Mouse (Mus musculus) midbrain, embryonic 16.5 days (tissue): ENCODE results near the gene Ankmy1. TPM values are rescaled to one million over a fixed set of nuclear protein-coding genes. Genes with fewer than 3 reads are reported as not detected.
A peak's percentile ranks its signal among the peaks of the same experiment; 100 is the strongest.

ENCODE experiments used
- ATAC-seq: fragments of 200-750 bp; cut with Nextera tagmentation; 2 replicates; pipeline ENCODE4 v1.8.0; 2017; ENCODE audit warnings: moderate TSS enrichment
- H3K27ac ChIP-seq: fragments of 300-500 bp; sonication (generic); 2 replicates; pipeline ENCODE4 v1.5.1; 2014; ENCODE audit warnings: mild to moderate bottlenecking, low read length, mixed read lengths
- H3K27me3 ChIP-seq: fragments of 300-500 bp; sonication (generic); 2 replicates; pipeline ENCODE4 v1.6.1; 2014; ENCODE audit warnings: low read depth, low read length, mixed read lengths; ENCODE audit not compliant: control insufficient read depth, insufficient read depth
- H3K36me3 ChIP-seq: fragments of 300-500 bp; sonication (generic); 2 replicates; pipeline ENCODE4 v1.6.1; 2014; ENCODE audit warnings: mild to moderate bottlenecking, low read length, moderate library complexity, mixed read lengths; ENCODE audit not compliant: control insufficient read depth, insufficient read depth
- H3K4me1 ChIP-seq: fragments of 300-500 bp; sonication (generic); 2 replicates; pipeline ENCODE4 v1.6.1; 2014; ENCODE audit warnings: mild to moderate bottlenecking, low read length, mixed read lengths; ENCODE audit not compliant: control insufficient read depth, insufficient read depth
- H3K4me2 ChIP-seq: fragments of 300-500 bp; sonication (generic); 2 replicates; pipeline ENCODE4 v1.6.1; 2014; ENCODE audit warnings: mild to moderate bottlenecking, low read length, mixed read lengths
- H3K4me3 ChIP-seq: fragments of 300-500 bp; sonication (generic); 2 replicates; pipeline ENCODE4 v1.5.1; 2014; ENCODE audit warnings: low read depth, mild to moderate bottlenecking, low read length, moderate library complexity, mixed read lengths
- H3K9ac ChIP-seq: fragments of 300-500 bp; sonication (generic); 2 replicates; pipeline ENCODE4 v1.6.1; 2014; ENCODE audit warnings: low read depth, low read length, mixed read lengths
- H3K9me3 ChIP-seq: fragments of 300-500 bp; sonication (generic); replicated peaks from 2 replicates; pipeline ENCODE4 v1.6.1; 2014; ENCODE audit warnings: mild to moderate bottlenecking, low read length, mixed read lengths; ENCODE audit not compliant: control insufficient read depth, poor library complexity, severe bottlenecking
- WGBS: fragments of 180-500 bp; shearing (Covaris S2); extraction: QIAGEN DNeasy Blood & Tissue Kit; methylation state at CpG from one replicate; pipeline ENCODE4 v1.1.7; 2014; 5-methylcytosine and 5-hydroxymethylcytosine counted together
- polyA plus RNA-seq: library from polyadenylated mRNA; unstranded; fragments of >200 nt; fragmentation: Nextera tagmentation; extraction: Ambion mirVana; gene quantifications from 2 replicates; pipeline ENCODE4 v1.2.1, GENCODE M21; 2015

Gene Ankmy1
- 0.63 and 0.82 TPM in 2 replicates for polyA plus RNA-seq

DNA sequence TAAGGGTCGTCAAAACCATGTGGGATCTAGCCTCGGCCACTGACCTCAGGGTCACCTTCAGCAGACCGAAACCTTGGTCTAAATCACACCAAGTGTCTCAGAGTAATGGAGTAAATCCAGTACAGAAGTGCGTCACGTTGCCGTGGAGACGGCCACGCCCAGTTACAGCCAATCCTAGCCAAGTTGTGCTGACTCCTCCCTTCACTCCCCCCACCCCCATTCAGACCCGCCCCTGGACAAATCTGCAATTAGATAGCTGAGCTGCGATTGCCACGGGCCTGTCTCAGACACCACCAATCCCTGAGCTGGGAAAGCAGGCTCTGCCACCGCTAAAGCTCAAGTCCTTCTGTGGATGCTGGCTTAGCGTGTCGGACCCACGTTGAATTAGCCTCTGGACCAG lies at the start of gene Ankmy1:
TSS of gene Ankmy1 (minus strand) at position 121 of the 400 bp plus-strand sequence.
- WGBS: under 1% methylated on average over 15 of the region's 15 CpGs
- Histone ChIP-seq H3K9ac (no peak within 1 kb of the TSS), H3K4me2 (peak within 1 kb of the TSS; percentile 32), H3K9me3 (no peaks in the 10 kb centered on the region), H3K27ac (no peak within 1 kb of the TSS), H3K36me3 (no peaks in the 10 kb centered on the region), H3K4me1 (peaks cover 4% of the 10 kb centered on the region), H3K27me3 (no peaks in the 10 kb centered on the region; the same call in 1 of the 2 replicates), H3K4me3 (peak within 1 kb of the TSS; percentile 9; the same call in 1 of the 2 replicates)
- ATAC-seq: no peak

DNA sequence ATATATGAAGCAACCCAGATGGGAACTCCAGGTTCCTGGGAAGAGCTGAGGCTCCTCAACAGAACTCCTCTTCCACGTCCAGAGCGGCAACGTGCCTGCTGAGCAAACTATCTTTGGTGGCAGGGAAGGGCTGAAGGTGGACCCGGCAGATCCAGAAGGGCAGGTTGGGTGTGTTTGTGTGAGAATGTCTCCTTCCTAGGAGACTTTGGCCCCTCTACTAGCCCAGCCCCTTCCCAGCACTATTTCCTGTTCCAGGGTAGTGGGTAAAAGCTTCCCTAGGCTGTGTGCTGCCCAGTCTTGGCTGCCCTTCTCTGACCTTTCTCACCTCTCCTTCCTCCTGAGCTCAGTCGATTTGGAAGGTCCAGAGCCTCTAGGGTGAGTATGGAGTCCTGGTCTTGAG lies 47.9 kb upstream of the Ankmy1 start, which contains the start of gene Gpr35:
TSS of gene Gpr35 (plus strand) at position 259 of the 400 bp plus-strand sequence.
- Histone ChIP-seq H3K4me2 (no peak within 1 kb of the TSS), H3K9ac (no peak within 1 kb of the TSS), H3K27me3 (no peaks in the 10 kb centered on the region), H3K4me1 (no peaks in the 10 kb centered on the region), H3K9me3 (no peaks in the 10 kb centered on the region), H3K4me3 (no peak within 1 kb of the TSS), H3K27ac (no peak within 1 kb of the TSS), H3K36me3 (peaks cover 29% of the 10 kb centered on the region)
- WGBS: 84% methylated on average over 5 of the region's 5 CpGs
- ATAC-seq: no peak

DNA sequence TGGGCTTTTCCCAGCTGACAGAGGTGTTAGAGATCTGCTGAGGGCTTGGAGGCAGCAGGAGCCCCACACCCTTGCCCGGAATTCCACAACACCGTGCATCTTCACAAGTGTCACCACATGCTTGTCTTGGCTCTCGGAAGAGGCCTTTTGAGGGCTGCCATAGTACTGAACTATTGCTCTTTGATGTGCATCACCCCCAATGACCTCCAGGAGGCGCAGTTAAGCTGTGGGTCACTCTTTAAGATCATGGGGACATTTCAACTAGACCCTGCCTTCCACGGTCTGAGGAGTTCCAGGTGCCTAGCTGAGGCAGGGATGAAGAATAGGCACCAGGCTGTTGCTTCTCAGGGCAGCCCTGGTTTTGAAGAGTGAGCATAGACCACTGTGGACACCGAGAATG lies 46.7 kb upstream of the Ankmy1 start:
- Histone ChIP-seq H3K9me3 (no peaks in the 10 kb centered on the region), H3K4me2 (no peak overlapping the region), H3K9ac (no peak overlapping the region), H3K4me3 (no peak overlapping the region), H3K27me3 (no peaks in the 10 kb centered on the region), H3K27ac (no peak overlapping the region), H3K4me1 (no peaks in the 10 kb centered on the region), H3K36me3 (peaks cover 40% of the 10 kb centered on the region)
- no peak for ATAC-seq
- WGBS: 62% methylated on average over 6 of the region's 6 CpGs

DNA sequence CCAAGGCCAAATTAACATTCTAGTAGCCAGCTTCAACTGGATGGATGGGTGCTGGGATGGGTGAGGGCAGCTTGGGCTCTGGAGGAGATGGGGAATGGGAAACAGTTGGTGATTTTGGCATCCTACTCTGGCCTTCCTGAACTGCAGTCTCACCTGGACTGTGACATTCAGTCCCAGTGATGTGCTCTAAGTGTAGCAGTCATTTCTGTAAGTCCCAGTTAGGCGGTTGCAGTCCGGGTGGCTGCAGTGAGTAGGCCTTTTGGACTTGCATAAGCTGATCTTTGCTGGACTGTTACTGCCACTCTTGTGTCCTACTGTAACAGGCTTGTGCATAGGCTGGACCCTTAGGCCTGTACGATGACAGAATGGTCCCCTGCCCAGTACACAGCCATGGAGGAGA lies 45.3 kb upstream of the Ankmy1 start:
- ATAC-seq: no peak
- 95% methylated on average over 3 of the region's 3 CpGs for WGBS
- no peaks in the 10 kb centered on the region for H3K4me1 ChIP-seq
- no peak overlapping the region for H3K9ac ChIP-seq
- H3K9me3 ChIP-seq: no peaks in the 10 kb centered on the region
- H3K4me3 ChIP-seq: no peak overlapping the region
- peaks cover 46% of the 10 kb centered on the region for H3K36me3 ChIP-seq
- no peak overlapping the region for H3K4me2 ChIP-seq
- H3K27me3 ChIP-seq: no peaks in the 10 kb centered on the region
- H3K27ac ChIP-seq: no peak overlapping the region

DNA sequence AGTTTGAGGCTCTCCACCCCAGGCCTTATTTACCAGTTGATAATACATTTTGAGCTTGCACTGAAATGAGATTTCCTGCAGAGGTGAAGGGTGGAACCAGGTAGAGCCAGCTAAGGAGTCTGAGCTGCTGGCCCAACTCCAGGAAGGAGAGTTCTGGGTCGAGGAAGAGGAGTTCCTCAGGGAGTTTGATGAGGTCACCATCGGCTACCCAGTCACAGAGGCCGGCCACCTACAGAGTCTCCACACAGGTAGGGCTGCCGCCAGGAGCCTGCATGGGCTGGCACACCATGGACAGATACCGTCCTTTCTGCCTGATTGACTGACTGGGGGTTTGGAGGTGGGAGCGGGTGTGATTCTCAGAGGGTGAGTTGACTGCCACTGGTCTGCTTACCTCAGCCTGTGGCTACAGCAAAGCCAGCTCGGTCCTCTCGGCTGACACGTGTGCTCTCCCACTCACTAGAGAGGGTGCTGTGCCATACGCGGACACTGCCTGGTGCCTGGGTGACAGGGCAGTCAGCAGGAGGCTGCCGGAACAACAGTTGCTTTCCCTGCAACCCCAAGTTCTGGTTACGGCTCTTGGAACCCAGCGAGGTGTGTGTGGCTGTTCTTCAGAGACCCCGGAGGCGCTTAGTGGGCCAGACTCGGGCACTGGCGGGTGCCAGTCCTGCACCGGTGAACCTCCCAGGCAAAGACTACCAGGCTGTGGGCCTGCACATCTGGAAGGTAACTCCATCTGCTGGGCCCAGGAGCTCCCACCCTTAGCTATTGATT lies 40.7 kb upstream of the Ankmy1 start:
- H3K27ac ChIP-seq: no peak overlapping the region
- H3K4me2 ChIP-seq: no peak overlapping the region
- H3K4me3 ChIP-seq: no peak overlapping the region
- no peak overlapping the region for H3K9ac ChIP-seq
- no peaks in the 10 kb centered on the region for H3K9me3 ChIP-seq
- no peak for ATAC-seq
- no peaks in the 10 kb centered on the region for H3K4me1 ChIP-seq
- H3K27me3 ChIP-seq: no peaks in the 10 kb centered on the region
- H3K36me3 ChIP-seq: peaks cover 66% of the 10 kb centered on the region
- WGBS: 95% methylated on average over 19 of the region's 19 CpGs

DNA sequence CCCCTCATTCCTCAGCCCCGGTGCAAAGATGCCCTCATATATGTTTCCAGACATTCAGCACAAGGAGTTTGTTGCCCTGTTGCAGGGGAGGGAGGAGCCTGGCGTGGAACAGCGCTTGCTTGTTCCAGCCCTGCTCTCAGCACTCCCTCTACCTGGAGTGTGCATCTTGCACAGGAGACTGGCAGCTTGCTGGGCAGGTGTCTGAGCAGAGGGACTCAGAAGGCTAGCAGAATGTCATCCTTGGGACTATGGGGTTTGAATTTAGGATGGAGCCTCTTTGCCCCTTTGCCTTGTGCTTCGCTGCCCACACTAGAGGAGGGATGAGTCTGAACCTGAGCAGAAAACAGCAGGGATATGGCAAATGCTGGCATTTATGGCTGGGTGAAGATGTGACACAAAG lies 37.0 kb upstream of the Ankmy1 start:
- Histone ChIP-seq H3K27me3 (no peaks in the 10 kb centered on the region), H3K9ac (no peak overlapping the region), H3K4me2 (no peak overlapping the region), H3K9me3 (no peaks in the 10 kb centered on the region), H3K4me1 (peaks cover 21% of the 10 kb centered on the region), H3K27ac (no peak overlapping the region), H3K36me3 (peaks cover 40% of the 10 kb centered on the region), H3K4me3 (no peak overlapping the region)
- 92% methylated on average over 4 of the region's 4 CpGs for WGBS
- no peak for ATAC-seq

DNA sequence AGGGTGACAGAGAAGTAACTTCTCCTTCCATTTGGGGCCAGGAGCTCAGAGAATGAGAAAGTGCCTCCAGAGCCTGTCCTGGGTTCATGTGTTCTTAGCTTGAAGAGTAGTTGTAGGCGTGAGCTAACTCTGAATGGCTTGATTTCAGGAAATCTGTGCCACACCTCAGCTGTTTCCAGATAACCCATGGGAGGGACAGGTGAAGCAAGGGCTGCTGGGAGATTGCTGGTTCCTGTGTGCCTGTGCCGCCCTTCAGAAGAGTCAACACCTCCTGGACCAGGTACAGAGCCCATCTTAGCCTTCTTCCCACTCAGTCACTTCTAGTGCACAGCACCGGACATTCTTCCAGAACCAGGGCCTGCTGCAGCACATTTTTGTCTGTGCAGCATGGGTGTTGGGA lies 35.1 kb upstream of the Ankmy1 start:
- H3K4me2 ChIP-seq: no peak overlapping the region
- no peak overlapping the region for H3K4me3 ChIP-seq
- no peaks in the 10 kb centered on the region for H3K9me3 ChIP-seq
- H3K4me1 ChIP-seq: peaks cover 26% of the 10 kb centered on the region
- ATAC-seq: no peak
- H3K27me3 ChIP-seq: no peaks in the 10 kb centered on the region
- WGBS: 87% methylated on average over 3 of the region's 3 CpGs
- no peak overlapping the region for H3K27ac ChIP-seq
- H3K9ac ChIP-seq: no peak overlapping the region
- peaks cover 32% of the 10 kb centered on the region for H3K36me3 ChIP-seq

DNA sequence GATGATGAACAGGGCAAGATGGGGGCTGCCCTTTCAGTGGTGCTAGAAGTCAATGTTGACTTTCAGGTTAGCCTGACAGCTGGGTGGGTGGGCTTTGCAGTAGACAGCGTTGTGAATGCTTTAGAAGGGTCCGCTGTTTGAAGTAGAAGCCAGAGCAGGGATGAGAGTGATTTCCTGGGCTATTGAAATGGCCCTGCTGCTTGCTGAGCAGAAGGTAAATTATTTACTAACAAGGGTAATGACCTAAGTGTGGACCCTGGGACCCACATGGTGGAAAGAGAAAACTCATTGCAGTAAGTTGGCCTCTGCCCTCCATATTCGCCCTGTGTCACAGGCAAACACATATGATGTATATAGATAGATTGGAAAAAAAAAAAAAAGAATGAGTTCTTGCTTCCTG lies 33.8 kb upstream of the Ankmy1 start:
- WGBS: 76% methylated on average over 3 of the region's 3 CpGs
- Histone ChIP-seq H3K36me3 (peaks cover 24% of the 10 kb centered on the region), H3K9me3 (no peaks in the 10 kb centered on the region), H3K9ac (0 out of 2 replicates have a peak overlapping the region, but pooled peaks have one; percentile 5), H3K4me2 (peak overlapping the region; percentile 95), H3K27ac (no peak overlapping the region), H3K4me3 (peak overlapping the region; percentile 64; the same call in 1 of the 2 replicates), H3K4me1 (peaks cover 26% of the 10 kb centered on the region), H3K27me3 (no peaks in the 10 kb centered on the region)
- no peak for ATAC-seq

DNA sequence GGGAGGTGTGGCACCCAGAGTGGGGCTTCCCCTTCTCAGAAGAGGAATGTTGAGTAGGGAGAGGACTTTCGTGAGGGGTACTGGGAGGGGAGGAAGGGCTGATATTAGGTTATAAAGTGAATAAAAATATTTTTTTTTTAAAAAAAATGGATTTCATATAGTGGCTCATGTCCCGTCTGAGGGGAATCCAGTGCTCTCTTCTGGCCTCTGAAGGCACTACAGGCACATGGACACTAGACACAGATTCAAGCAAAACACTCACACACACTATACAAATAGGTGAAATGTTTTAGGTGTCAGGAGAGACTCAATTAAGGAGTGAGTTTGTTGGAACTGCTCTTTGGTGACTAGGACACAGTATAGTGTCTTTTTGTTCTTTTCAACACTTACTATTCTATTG lies 33.3 kb upstream of the Ankmy1 start:
- WGBS: 38% methylated on average over 2 of the region's 2 CpGs
- Histone ChIP-seq H3K9ac (peak overlapping the region; percentile 73), H3K9me3 (no peaks in the 10 kb centered on the region), H3K27me3 (no peaks in the 10 kb centered on the region), H3K27ac (no peak overlapping the region), H3K4me2 (peak overlapping the region; percentile 95), H3K4me1 (peaks cover 26% of the 10 kb centered on the region), H3K4me3 (peak overlapping the region; percentile 64), H3K36me3 (peaks cover 24% of the 10 kb centered on the region)
- ATAC-seq: no peak
